Mouse (Mus musculus): Measurements from ENCODE around the gene F2r. TPM values are rescaled to one million over a fixed set of nuclear protein-coding genes. Genes with fewer than 3 reads are reported as not detected.
A peak's percentile ranks its signal among the peaks of the same experiment; 100 is the strongest.

Gene F2r
- total RNA-seq, 1 experiment from 2014 or later = 16.2 TPM

DNA sequence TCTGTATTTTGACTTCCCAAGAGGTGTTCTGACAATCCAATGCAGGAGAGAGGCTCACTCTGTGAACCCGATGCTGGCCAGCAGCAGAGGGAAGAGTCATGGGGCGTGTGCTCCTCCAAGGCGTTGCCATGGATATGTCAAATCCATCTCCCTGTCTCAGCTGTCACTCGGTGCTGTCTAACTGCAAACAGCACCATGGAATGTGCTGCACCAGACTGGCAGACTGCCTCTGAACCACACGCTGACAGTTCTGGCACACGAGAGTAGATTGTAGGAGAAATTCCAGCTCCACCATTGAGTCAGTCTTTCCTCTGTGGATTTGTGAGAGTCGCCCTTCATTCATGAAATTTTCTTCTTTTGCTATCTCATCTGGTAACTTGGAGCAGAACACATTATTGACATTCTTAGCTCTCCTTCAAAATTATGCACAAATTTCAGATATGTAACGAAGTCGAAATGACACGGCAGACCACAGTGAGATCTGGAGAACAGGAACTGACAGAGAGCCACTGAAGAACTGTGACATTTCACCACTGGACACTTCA is 55.1 kb downstream of the F2r start:
- no peak for ATAC-seq (replicated peaks; ENCODE audit: insufficient number of reproducible peaks, low FRiP score, low TSS enrichment, poor library complexity, severe bottlenecking)

DNA sequence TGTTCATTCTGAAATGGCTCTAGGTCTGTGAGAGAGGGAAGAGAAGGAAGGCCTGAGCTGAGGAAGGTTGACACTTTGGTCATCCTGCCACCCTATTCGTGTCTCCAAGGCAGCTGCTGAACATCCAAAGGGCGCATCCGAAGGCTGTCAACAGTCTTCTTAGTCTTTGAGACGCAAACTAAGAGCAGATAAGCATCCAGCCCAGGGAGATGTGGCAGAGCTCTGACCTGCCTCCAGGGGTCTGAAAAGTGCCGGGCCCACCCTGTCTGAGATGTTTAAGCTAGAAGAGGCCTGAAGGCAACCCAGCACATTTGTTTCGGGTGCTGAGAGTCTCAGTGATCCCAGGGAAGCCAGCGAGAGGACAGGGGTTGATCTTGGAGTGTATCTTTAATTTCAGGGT is 61.0 kb downstream of the F2r start:
- no peak for ATAC-seq (replicated peaks; ENCODE audit: insufficient number of reproducible peaks, low FRiP score, low TSS enrichment, poor library complexity, severe bottlenecking)

DNA sequence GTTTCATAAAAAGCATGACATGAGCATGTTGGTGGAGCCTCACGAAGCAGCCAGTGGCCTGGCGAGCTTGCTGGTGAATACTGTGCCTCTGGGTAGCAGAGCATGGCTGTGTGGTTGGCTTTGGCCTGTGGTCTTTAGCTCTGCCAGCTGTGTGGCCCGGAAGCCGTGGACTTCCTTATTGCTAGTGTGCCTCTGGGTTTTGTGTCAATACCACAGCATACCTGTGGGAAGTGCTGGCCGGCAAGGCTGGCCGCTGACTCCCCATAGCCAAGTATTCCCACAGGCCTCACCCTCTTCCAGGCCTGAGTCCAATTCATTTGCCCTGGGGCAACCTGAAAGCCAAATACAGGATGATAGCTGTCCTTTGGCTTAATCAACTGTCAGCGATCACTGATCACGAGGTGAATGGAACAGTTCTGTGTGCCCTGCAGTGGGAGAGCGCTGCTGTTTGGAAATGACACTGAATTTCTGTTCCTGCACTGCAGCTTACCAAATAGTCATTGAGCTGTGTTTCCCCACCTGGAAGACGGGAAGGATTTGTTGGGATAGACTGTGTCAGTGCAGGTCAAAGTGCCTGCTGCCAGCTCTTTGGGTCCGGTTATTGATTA is 64.3 kb downstream of the F2r start:
- ATAC-seq (replicated peaks; ENCODE audit: insufficient number of reproducible peaks, low FRiP score, low TSS enrichment, poor library complexity, severe bottlenecking) = peak; percentile 53; the same call in 1 of the 2 replicates

Other genes starting within 250 kb of the F2r start
- 54.7 to 66.6 TPM (median 55.3 TPM) in 3 replicates for gene Aggf1, start 243.1 kb downstream of the F2r start, total RNA-seq (2017)
- not detected in 3 replicates for gene Crhbp, start 173.6 kb downstream of the F2r start, total RNA-seq (2017)
- not detected in 3 replicates for gene S100z, start 139.8 kb downstream of the F2r start, total RNA-seq (2017)
- 1.4 to 5.0 TPM (median 1.9 TPM) in 3 replicates for gene F2rl1, start 93.3 kb downstream of the F2r start, total RNA-seq (2017)
- gene F2rl2, start 78.4 kb upstream of the F2r start, total RNA-seq (2017) = 2.1 to 10.0 TPM (median 3.9 TPM) in 3 replicates